Mouse (Mus musculus): Measurements from ENCODE around the gene Ankrd13b. TPM values are rescaled to one million over a fixed set of nuclear protein-coding genes. Genes with fewer than 3 reads are reported as not detected.

The Ankrd13b gene
- polyA plus RNA-seq, 1 experiment from 2014 or later: 37.3 TPM

DNA sequence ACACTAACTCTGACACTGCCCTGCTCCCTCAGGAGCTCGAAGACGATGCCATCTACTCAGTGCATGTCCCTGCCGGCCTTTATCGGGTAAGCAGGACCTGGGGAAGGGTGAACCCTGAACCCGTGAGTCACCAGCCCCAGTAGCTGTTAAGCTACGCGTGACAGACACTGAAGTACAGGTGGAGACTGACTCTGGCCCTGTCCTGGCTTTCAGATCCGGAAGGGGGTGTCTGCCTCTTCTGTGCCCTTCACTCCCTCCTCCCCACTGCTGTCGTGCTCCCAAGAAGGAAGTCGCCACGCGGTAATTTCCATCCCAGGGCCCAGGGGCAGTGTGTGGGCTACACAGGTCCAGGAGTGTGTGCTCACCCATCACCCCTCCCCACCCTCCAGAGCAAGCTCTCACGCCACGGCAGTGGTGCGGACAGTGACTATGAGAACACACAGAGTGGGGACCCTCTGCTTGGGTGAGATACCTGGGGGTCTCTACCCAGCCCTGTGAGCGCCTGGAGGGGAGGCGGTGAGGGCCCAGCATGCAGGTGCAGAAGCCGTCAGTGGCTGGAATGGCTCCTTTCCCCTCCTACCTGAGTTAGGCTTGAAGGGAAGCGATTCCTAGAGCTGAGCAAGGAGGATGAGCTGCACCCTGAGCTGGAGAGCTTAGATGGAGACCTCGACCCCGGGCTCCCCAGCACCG lies 16.0 kb upstream of the Ankrd13b start:
- Histone ChIP-seq H3K27ac (replicated peaks) (no peak overlapping the region), H3K36me3 (peaks cover 64% of the 10 kb centered on the region), H3K4me2 (replicated peaks) (no peak overlapping the region), H3K9me3 (no peaks in the 10 kb centered on the region), H3K9ac (replicated peaks) (no peak overlapping the region), H3K4me3 (no peak overlapping the region), H3K4me1 (peaks cover 14% of the 10 kb centered on the region), H3K27me3 (no peaks in the 10 kb centered on the region)
- no peak for ATAC-seq (replicated peaks)
- 90% methylated on average over 22 of the region's 22 CpGs for WGBS

DNA sequence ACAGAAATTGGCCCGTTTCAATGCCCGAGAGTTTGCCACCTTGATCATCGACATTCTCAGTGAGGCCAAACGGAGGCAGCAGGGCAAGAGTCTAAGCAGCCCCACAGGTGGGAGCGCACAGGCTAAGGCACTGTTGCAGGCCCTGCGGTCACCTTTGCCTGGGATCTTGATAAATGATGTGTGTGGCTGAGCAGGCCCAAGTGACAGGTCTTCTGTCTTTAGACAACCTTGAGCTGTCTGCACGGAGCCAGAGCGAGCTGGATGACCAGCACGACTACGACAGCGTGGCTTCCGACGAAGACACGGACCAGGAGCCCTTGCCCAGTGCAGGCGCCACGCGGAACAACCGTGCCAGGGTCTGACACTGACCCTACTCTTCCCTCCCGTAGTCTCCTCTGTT lies 14.9 kb upstream of the Ankrd13b start:
- ATAC-seq (replicated peaks): no peak
- H3K9ac ChIP-seq (replicated peaks): no peak overlapping the region
- 96% methylated on average over 19 of the region's 19 CpGs for WGBS
- H3K27ac ChIP-seq (replicated peaks): no peak overlapping the region
- H3K9me3 ChIP-seq: no peaks in the 10 kb centered on the region
- no peaks in the 10 kb centered on the region for H3K27me3 ChIP-seq
- no peak overlapping the region for H3K4me2 ChIP-seq (replicated peaks)
- no peak overlapping the region for H3K4me3 ChIP-seq
- H3K4me1 ChIP-seq: peaks cover 18% of the 10 kb centered on the region
- H3K36me3 ChIP-seq: peaks cover 73% of the 10 kb centered on the region

DNA sequence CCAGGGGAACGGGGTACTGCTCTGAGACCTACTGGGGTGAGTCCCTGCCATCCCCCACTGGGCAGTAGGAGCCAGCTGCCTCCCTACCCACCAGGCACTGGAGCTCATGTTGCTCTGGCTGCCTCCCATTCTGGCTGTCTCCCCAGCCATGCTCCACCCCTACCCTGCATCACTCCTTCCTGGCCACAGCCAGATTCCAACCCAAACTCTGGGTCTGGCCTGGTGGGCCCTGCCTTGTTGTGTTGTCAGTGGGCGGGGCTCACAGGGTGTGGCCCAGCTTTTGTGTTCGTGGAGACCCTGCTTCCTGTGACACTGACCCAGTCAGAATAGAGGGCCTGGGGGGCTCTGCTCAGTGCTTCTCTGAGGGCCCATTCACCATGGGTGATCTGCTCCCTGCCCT lies 14.0 kb upstream of the Ankrd13b start:
- WGBS: 75% methylated on average over 3 of the region's 3 CpGs
- peaks cover 75% of the 10 kb centered on the region for H3K36me3 ChIP-seq

DNA sequence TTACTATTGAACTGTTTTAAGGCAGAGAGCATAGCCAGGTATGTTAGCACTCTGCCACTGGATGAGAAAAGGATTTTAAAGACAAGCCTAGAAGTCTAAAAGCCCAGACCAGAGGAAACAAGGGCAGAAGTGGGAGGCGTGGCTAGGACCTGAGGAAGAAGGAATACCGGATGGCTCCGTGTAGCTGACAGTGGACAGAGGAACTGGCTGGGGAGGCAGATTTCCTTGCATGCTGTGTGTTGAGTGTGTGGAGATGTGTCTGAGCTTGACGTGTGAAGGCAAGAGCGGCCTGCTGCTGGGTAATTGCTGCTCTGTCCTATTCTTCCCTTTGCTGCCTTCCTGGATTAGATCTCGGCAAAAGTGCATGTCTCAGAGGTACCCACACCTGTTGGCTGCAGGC lies 13.0 kb upstream of the Ankrd13b start:
- Histone ChIP-seq H3K9me3 (no peaks in the 10 kb centered on the region), H3K4me2 (replicated peaks) (no peak overlapping the region), H3K27me3 (no peaks in the 10 kb centered on the region), H3K4me3 (no peak overlapping the region), H3K4me1 (peaks cover 25% of the 10 kb centered on the region), H3K9ac (replicated peaks) (no peak overlapping the region), H3K27ac (replicated peaks) (no peak overlapping the region), H3K36me3 (peaks cover 74% of the 10 kb centered on the region)
- WGBS: 88% methylated on average over 6 of the region's 6 CpGs
- ATAC-seq (replicated peaks): no peak

More for the DNA sequence above, 14.0 kb upstream of the Ankrd13b start:
- H3K27ac ChIP-seq (replicated peaks): no peak overlapping the region
- peaks cover 21% of the 10 kb centered on the region for H3K4me1 ChIP-seq
- no peaks in the 10 kb centered on the region for H3K27me3 ChIP-seq
- H3K9ac ChIP-seq (replicated peaks): no peak overlapping the region
- no peaks in the 10 kb centered on the region for H3K9me3 ChIP-seq
- ATAC-seq (replicated peaks): no peak
- no peak overlapping the region for H3K4me2 ChIP-seq (replicated peaks)
- no peak overlapping the region for H3K4me3 ChIP-seq

DNA sequence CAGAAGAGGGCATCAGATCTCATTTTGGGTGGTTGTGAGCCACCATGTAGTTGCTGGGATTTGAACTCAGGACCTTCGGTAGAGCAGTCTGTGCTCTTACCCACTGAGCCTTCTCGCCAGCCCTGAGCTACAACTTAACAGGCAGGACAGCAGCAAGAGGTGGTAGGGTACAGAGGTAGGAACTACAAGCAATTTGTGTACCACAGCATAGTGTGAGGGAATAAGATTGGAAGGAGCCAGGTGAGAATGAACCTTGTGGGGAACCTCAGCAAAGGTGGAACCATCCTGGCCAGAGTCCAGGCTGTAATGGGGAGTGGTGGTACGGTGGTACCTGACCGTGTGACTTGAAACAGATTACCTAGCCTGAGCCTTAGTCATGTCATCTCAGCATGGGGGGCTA lies 12.5 kb upstream of the Ankrd13b start:
- Histone ChIP-seq H3K4me2 (replicated peaks) (no peak overlapping the region), H3K27ac (replicated peaks) (no peak overlapping the region), H3K36me3 (peaks cover 69% of the 10 kb centered on the region), H3K4me1 (peaks cover 29% of the 10 kb centered on the region), H3K4me3 (no peak overlapping the region), H3K9me3 (no peaks in the 10 kb centered on the region), H3K9ac (replicated peaks) (no peak overlapping the region), H3K27me3 (no peaks in the 10 kb centered on the region)
- ATAC-seq (replicated peaks): no peak
- 94% methylated on average over 4 of the region's 4 CpGs for WGBS

DNA sequence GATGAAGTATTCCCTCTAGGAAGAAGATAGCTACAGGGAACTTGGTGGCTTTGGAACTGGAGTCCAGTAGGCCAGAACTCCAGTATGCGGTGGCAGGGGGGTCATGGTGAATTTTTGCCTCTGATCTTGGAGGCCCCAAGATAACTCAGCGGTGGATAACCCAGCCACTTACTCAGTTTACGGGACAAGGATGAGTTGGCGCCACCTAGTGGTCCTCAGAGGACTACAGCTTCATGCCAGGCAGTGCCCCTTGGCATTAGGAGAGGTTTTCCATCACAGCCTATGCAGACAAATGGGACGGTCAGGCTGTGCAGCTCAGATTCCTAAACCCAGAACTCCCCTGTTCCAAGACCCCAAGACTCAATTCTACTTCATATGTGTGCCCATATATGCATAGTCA lies 11.9 kb upstream of the Ankrd13b start:
- Histone ChIP-seq H3K9ac (replicated peaks) (no peak overlapping the region), H3K36me3 (peaks cover 64% of the 10 kb centered on the region), H3K4me3 (no peak overlapping the region), H3K27ac (replicated peaks) (no peak overlapping the region), H3K4me2 (replicated peaks) (no peak overlapping the region), H3K4me1 (peaks cover 31% of the 10 kb centered on the region), H3K9me3 (no peaks in the 10 kb centered on the region), H3K27me3 (no peaks in the 10 kb centered on the region)
- WGBS: 19% methylated on average over 5 of the region's 5 CpGs
- ATAC-seq (replicated peaks): peak; percentile 38; the same call in 1 of the 2 replicates

DNA sequence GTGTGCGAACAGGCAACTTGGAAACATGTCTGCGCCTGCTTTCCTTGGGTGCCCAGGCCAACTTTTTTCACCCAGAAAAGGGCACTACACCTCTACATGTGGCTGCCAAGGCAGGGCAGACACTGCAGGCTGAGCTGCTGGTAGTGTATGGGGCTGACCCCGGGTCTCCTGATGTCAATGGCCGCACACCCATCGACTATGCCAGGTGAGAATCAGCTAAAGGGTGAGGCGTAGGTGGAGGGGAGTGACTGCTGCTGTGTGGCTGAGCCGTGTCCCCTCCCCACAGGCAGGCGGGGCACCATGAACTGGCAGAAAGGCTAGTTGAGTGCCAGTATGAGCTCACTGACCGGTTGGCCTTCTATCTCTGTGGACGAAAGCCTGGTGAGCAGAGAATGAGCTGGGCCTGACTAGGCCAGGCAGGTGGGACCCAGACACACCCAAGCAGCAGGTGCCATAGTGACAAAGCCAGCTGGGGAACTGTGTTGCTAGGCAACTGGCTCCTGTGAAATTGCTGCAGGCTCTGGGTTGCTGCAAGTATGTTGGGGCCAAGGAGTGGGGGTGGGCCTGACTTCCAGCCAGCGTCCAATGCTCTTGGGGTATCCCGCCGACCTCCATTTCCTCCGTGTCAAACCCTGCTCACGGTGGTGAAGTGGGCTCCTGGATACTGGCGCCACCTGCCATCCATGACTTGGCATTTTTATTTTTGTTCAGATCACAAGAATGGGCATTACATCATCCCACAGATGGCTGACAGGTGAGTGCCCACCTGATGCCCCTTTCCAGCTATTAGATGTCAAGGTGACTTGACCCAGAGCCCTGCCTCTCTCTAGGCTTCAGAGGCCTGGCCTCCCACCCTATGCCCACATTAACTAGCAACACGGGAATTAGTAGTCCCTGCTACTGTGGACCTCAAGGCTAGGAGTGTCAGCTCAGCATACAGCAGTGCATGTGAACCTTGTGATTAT lies 11.2 kb upstream of the Ankrd13b start:
- no peak overlapping the region for H3K27ac ChIP-seq (replicated peaks)
- H3K9ac ChIP-seq (replicated peaks): no peak overlapping the region
- ATAC-seq (replicated peaks): no peak
- no peaks in the 10 kb centered on the region for H3K9me3 ChIP-seq
- no peaks in the 10 kb centered on the region for H3K27me3 ChIP-seq
- 77% methylated on average over 17 of the region's 17 CpGs for WGBS
- H3K4me2 ChIP-seq (replicated peaks): no peak overlapping the region
- peaks cover 56% of the 10 kb centered on the region for H3K36me3 ChIP-seq
- H3K4me3 ChIP-seq: no peak overlapping the region
- H3K4me1 ChIP-seq: peaks cover 31% of the 10 kb centered on the region

DNA sequence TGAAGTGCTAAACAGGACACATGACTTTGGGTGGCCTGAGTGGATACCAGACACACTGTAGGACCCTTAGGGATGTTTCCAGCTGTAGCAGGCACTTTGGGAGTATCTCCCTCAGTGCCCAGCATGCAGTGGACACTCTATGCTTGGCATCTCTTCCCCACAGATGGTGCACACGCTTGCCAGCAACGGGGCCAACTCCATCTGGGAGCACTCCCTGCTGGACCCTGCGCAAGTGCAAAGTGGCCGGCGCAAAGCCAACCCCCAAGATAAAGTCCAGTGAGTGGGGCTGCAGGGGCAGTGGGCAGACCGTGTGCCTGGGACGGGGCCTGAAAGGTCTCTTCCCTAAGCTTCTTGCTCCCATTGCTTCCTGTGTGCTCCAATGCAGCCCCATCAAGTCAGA lies 9.9 kb upstream of the Ankrd13b start:
- Histone ChIP-seq H3K4me2 (replicated peaks) (no peak overlapping the region), H3K27ac (replicated peaks) (no peak overlapping the region), H3K27me3 (no peaks in the 10 kb centered on the region), H3K4me1 (peaks cover 44% of the 10 kb centered on the region), H3K36me3 (peaks cover 43% of the 10 kb centered on the region), H3K9me3 (no peaks in the 10 kb centered on the region), H3K9ac (replicated peaks) (no peak overlapping the region), H3K4me3 (no peak overlapping the region)
- ATAC-seq (replicated peaks): no peak
- WGBS: 89% methylated on average over 7 of the region's 7 CpGs

DNA sequence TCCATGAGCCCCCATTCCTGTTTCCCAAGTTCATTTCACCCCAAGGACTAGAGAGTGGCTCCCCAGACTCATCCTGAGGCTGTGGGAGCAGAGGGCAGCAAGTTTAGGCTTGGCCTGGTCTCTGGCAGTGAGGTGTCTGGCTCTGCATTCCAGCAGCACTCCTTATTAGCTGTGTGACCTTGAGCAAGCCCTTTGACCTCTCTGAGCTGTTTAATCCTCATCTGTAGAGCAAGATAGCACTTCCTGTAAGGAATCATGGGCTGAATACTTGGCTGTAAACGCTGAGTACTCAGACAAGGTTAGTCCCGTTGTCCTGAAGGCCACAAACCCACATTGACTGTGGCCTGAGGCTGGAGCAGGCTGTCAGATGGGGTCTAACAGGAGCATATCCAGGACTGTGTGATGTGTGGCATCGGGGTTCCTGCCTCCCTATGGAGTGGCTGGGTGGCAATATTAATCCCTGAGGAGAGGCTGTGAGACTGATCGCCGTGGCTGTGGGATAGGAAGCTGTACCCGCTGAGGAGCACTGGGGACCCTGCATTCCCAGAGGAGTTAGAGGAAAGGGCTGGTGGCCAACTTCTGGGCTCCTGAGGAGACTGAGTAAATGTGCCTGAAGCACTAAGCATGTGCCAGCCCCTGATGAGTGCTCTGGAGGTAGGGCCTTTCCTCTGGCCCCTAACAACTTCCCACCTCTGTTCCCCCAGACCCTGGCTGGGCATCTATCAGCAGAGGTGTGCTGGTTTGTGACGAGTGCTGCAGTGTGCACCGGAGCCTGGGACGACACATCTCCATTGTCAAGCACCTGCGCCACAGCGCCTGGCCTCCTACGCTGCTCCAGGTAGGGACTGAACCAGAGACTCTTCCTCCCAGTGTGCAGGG lies 9.0 kb upstream of the Ankrd13b start:
- Histone ChIP-seq H3K27me3 (no peaks in the 10 kb centered on the region), H3K4me1 (peaks cover 50% of the 10 kb centered on the region), H3K36me3 (peaks cover 35% of the 10 kb centered on the region), H3K4me2 (replicated peaks) (no peak overlapping the region), H3K4me3 (no peak overlapping the region), H3K9me3 (no peaks in the 10 kb centered on the region), H3K9ac (replicated peaks) (no peak overlapping the region), H3K27ac (replicated peaks) (peak overlapping the region; percentile 22; the same call in 1 of the 2 replicates)
- ATAC-seq (replicated peaks): no peak
- 80% methylated on average over 12 of the region's 12 CpGs for WGBS

DNA sequence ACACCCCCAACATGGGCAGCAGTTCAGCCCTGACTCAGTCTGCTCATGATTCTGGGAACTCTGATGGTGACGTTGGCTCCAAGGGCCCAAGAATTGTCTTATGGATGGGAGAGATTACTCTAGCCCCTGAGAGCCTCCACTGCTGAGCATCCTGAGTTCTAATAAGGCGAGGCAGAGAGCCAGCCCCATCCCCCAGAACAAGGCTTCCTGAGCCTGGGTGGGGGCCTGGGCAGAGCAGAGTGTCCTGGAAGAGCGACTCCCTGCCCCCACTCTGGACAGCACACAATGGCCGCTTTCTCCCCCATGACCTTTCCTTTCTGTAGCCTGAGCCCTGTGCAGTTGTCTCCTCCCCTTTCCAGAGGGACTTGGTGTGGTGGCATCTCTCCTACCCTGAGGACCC lies 8.4 kb upstream of the Ankrd13b start:
- H3K4me3 ChIP-seq: no peak overlapping the region
- H3K4me2 ChIP-seq (replicated peaks): no peak overlapping the region
- H3K9ac ChIP-seq (replicated peaks): no peak overlapping the region
- H3K36me3 ChIP-seq: peaks cover 28% of the 10 kb centered on the region
- no peaks in the 10 kb centered on the region for H3K27me3 ChIP-seq
- no peak for ATAC-seq (replicated peaks)
- peak overlapping the region; percentile 22; the same call in 1 of the 2 replicates for H3K27ac ChIP-seq (replicated peaks)
- H3K4me1 ChIP-seq: peaks cover 50% of the 10 kb centered on the region
- no peaks in the 10 kb centered on the region for H3K9me3 ChIP-seq
- WGBS: 49% methylated on average over 4 of the region's 4 CpGs

DNA sequence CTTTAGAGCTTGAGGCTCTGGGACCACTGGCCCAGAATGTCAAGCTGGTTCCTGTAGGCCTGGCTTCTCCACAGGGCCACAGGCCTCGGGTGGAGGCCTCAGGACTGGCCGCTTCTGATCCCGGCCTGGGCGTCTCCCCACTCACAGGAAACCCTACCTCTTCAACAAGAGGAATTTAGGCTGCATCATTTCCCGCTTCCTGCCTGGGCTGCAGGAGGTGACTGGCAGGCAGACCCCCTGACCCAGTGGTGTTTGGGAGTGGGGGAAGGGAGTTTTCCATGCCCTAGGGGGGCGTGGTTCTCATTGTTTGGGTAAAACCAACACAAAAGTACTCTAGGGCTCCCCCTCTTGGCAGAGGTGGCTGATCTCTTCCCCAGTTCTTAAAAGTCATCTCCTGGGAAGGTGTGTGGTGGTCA lies 7.9 kb upstream of the Ankrd13b start:
- Histone ChIP-seq H3K9ac (replicated peaks) (no peak overlapping the region), H3K36me3 (peaks cover 23% of the 10 kb centered on the region), H3K27me3 (no peaks in the 10 kb centered on the region), H3K4me1 (peaks cover 55% of the 10 kb centered on the region), H3K4me2 (replicated peaks) (no peak overlapping the region), H3K27ac (replicated peaks) (0 out of 2 replicates have a peak overlapping the region, but pooled peaks have one; percentile 52), H3K4me3 (no peak overlapping the region), H3K9me3 (no peaks in the 10 kb centered on the region)
- ATAC-seq (replicated peaks): no peak
- WGBS: 22% methylated on average over 6 of the region's 6 CpGs
